Mouse (Mus musculus): Measurements from ENCODE around the gene Son. TPM values are rescaled to one million over a fixed set of nuclear protein-coding genes. Genes with fewer than 3 reads are reported as not detected.

The Son gene
- polyA plus RNA-seq, 1 experiment from 2014 or later: 164 TPM

GRCm38 (mm10) chr16:91645995-91646602, 1.2 kb upstream of the Son start:
- H3K4me1 ChIP-seq (ENCODE audit: control insufficient read depth, insufficient read depth, low read length): peaks cover 12% of the 10 kb centered on the region
- H3K27me3 ChIP-seq (ENCODE audit: control insufficient read depth, insufficient read depth, low read length): no peaks in the 10 kb centered on the region
- peak overlapping the region; percentile 85; the same call in 1 of the 2 replicates for H3K9ac ChIP-seq (replicated peaks; ENCODE audit: low read depth, low read length)
- under 1% methylated on average over 11 of the region's 11 CpGs for WGBS
- no peaks in the 10 kb centered on the region for H3K9me3 ChIP-seq (ENCODE audit: control insufficient read depth, low read length)
- peak overlapping the region; percentile 80 for H3K4me3 ChIP-seq (ENCODE audit: low read depth, low read length)
- H3K36me3 ChIP-seq (ENCODE audit: control insufficient read depth, insufficient read depth, low read length): peaks cover 7% of the 10 kb centered on the region; the same call in 1 of the 2 replicates
- no peak for ATAC-seq (ENCODE audit: low read depth)
- peak overlapping the region; percentile 97; the same call in 1 of the 2 replicates for H3K27ac ChIP-seq (ENCODE audit: low read depth, low read length)
- peak overlapping the region; percentile 87 for H3K4me2 ChIP-seq (ENCODE audit: low read depth, low read length)

DNA sequence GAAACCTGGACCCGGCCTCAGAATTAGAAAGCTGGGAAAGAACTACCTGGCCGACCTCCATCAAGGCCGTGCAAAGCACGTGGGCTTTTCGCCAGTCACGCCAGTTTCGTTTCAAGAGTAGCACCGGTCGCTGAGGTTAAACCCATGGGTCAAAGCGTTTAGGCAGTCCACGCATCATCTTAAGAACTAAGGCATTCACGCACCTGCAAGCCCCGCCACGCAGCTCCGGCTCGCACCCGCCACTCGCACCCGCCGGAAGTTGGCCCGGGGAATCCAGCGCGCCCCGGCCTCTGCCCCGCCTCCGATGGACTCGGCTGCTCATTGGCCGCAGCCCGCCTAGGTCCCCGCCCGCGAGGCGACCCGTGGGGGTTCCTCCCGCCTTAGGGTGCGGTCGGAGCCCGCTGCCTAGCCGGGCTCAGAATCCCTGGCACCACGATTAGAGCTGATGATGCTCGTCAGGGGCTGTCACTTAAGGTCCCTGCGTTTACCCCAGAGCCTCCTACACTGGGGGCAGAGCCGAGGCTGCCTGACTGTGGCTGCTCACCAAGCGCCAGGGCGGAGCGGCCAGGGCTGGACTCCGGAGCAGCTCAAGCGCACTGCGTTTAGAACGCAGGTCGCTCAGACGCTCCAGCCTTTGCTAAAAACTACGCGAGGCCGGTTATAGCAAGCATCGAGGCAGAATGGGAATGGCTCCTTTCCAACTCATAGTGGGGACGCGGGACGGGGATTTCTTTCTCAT, 456 bp upstream of the Son start, which contains the start of gene Gart:
Gart (minus strand) TSS at position 272 of the 739 bp plus-strand sequence.
- ATAC-seq (ENCODE audit: low read depth): peak; percentile 87
- no peaks in the 10 kb centered on the region for H3K9me3 ChIP-seq (ENCODE audit: control insufficient read depth, low read length)
- H3K4me1 ChIP-seq (ENCODE audit: control insufficient read depth, insufficient read depth, low read length): peaks cover 12% of the 10 kb centered on the region
- peaks cover 4% of the 10 kb centered on the region; the same call in 1 of the 2 replicates for H3K36me3 ChIP-seq (ENCODE audit: control insufficient read depth, insufficient read depth, low read length)
- peak within 1 kb of the TSS; percentile 87 for H3K4me2 ChIP-seq (ENCODE audit: low read depth, low read length)
- H3K9ac ChIP-seq (replicated peaks; ENCODE audit: low read depth, low read length): peak within 1 kb of the TSS; percentile 85
- H3K4me3 ChIP-seq (ENCODE audit: low read depth, low read length): peak within 1 kb of the TSS; percentile 80
- H3K27me3 ChIP-seq (ENCODE audit: control insufficient read depth, insufficient read depth, low read length): no peaks in the 10 kb centered on the region
- H3K27ac ChIP-seq (ENCODE audit: low read depth, low read length): peak within 1 kb of the TSS; percentile 97
- WGBS: under 1% methylated on average over 59 of the region's 59 CpGs

- peaks cover 12% of the 10 kb centered on the region for H3K4me1 ChIP-seq (ENCODE audit: control insufficient read depth, insufficient read depth, low read length)
- peak; percentile 58 for ATAC-seq (ENCODE audit: low read depth)
- H3K27me3 ChIP-seq (ENCODE audit: control insufficient read depth, insufficient read depth, low read length): no peaks in the 10 kb centered on the region
- peak overlapping the region; percentile 87 for H3K4me2 ChIP-seq (ENCODE audit: low read depth, low read length)
- under 1% methylated on average over 25 of the region's 25 CpGs for WGBS
- peaks cover 13% of the 10 kb centered on the region; the same call in 1 of the 2 replicates for H3K36me3 ChIP-seq (ENCODE audit: control insufficient read depth, insufficient read depth, low read length)
- H3K9me3 ChIP-seq (ENCODE audit: control insufficient read depth, low read length): no peaks in the 10 kb centered on the region
- peak overlapping the region; percentile 76 for H3K9ac ChIP-seq (replicated peaks; ENCODE audit: low read depth, low read length)
- peak overlapping the region; percentile 80 for H3K4me3 ChIP-seq (ENCODE audit: low read depth, low read length)
- peak overlapping the region; percentile 97 for H3K27ac ChIP-seq (ENCODE audit: low read depth, low read length)
Measured at GRCm38 (mm10) chr16:91648220-91648550, 879 bp downstream of the Son start.

DNA sequence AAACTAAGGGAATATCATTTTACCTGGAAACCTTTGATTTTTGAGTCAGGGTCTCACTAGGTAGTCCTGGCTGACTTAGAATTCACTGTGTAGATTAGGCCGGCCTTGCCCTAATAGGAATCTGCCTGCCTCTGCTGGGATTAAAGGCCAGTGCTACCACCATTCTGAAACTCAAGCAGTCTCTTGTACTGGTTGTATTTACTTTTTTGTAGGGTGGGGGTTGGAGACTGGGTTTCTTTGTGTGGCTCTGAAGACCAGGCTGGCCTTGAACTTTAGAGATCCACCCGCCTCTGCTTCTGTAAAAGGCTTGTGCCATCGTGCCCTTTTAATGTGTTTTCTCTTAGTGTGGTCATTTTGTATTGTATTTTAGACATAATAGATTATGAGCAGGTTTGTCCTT, 1.9 kb downstream of the Son start:
- Histone ChIP-seq H3K27ac (ENCODE audit: low read depth, low read length) (no peak overlapping the region), H3K9me3 (ENCODE audit: control insufficient read depth, low read length) (no peaks in the 10 kb centered on the region), H3K27me3 (ENCODE audit: control insufficient read depth, insufficient read depth, low read length) (no peaks in the 10 kb centered on the region), H3K9ac (replicated peaks; ENCODE audit: low read depth, low read length) (no peak overlapping the region), H3K4me1 (ENCODE audit: control insufficient read depth, insufficient read depth, low read length) (peaks cover 12% of the 10 kb centered on the region), H3K36me3 (ENCODE audit: control insufficient read depth, insufficient read depth, low read length) (peaks cover 13% of the 10 kb centered on the region; the same call in 1 of the 2 replicates), H3K4me3 (ENCODE audit: low read depth, low read length) (peak overlapping the region; percentile 80), H3K4me2 (ENCODE audit: low read depth, low read length) (peak overlapping the region; percentile 87)
- no peak for ATAC-seq (ENCODE audit: low read depth)
- 69% methylated on average over 3 of the region's 3 CpGs for WGBS

- Histone ChIP-seq H3K27me3 (ENCODE audit: control insufficient read depth, insufficient read depth, low read length) (no peaks in the 10 kb centered on the region), H3K36me3 (ENCODE audit: control insufficient read depth, insufficient read depth, low read length) (peaks cover 14% of the 10 kb centered on the region; the same call in 1 of the 2 replicates), H3K9me3 (ENCODE audit: control insufficient read depth, low read length) (no peaks in the 10 kb centered on the region), H3K4me2 (ENCODE audit: low read depth, low read length) (peak overlapping the region; percentile 20; the same call in 1 of the 2 replicates), H3K4me1 (ENCODE audit: control insufficient read depth, insufficient read depth, low read length) (peaks cover 12% of the 10 kb centered on the region), H3K4me3 (ENCODE audit: low read depth, low read length) (no peak overlapping the region), H3K9ac (replicated peaks; ENCODE audit: low read depth, low read length) (no peak overlapping the region), H3K27ac (ENCODE audit: low read depth, low read length) (no peak overlapping the region)
- ATAC-seq (ENCODE audit: low read depth): no peak
Measured at GRCm38 (mm10) chr16:91649781-91650180, 2.5 kb downstream of the Son start.

DNA sequence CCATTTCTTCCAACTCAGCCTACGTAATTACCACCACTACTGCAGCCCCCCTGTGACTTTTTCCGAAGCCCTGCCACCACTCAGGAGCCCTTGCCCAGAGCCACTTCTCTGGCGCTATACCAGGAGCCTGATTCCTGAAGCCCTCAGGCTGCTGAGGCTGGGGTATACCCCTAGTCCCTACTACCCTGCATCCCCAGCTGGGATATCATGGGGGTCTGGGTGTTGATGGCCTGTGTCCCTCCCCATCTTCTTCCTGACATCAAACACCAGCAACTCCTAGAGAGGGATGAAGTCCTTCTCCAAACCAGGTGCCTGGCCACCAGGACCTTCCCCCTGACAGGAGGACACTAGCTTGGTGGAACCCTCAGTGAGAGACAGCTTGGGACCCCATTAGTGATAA, 4.9 kb downstream of the Son start:
- H3K9ac ChIP-seq (replicated peaks; ENCODE audit: low read depth, low read length): no peak overlapping the region
- no peak overlapping the region for H3K4me3 ChIP-seq (ENCODE audit: low read depth, low read length)
- no peak overlapping the region for H3K27ac ChIP-seq (ENCODE audit: low read depth, low read length)
- H3K27me3 ChIP-seq (ENCODE audit: control insufficient read depth, insufficient read depth, low read length): no peaks in the 10 kb centered on the region
- ATAC-seq (ENCODE audit: low read depth): no peak
- H3K36me3 ChIP-seq (ENCODE audit: control insufficient read depth, insufficient read depth, low read length): peaks cover 37% of the 10 kb centered on the region
- 94% methylated on average over 3 of the region's 3 CpGs for WGBS
- H3K9me3 ChIP-seq (ENCODE audit: control insufficient read depth, low read length): no peaks in the 10 kb centered on the region
- H3K4me2 ChIP-seq (ENCODE audit: low read depth, low read length): no peak overlapping the region
- peaks cover 7% of the 10 kb centered on the region; the same call in 1 of the 2 replicates for H3K4me1 ChIP-seq (ENCODE audit: control insufficient read depth, insufficient read depth, low read length)

- H3K27me3 ChIP-seq (ENCODE audit: control insufficient read depth, insufficient read depth, low read length): no peaks in the 10 kb centered on the region
- no peaks in the 10 kb centered on the region for H3K9me3 ChIP-seq (ENCODE audit: control insufficient read depth, low read length)
- no peak overlapping the region for H3K4me3 ChIP-seq (ENCODE audit: low read depth, low read length)
- no peaks in the 10 kb centered on the region for H3K4me1 ChIP-seq (ENCODE audit: control insufficient read depth, insufficient read depth, low read length)
- WGBS: 97% methylated on average over 9 of the region's 9 CpGs
- H3K4me2 ChIP-seq (ENCODE audit: low read depth, low read length): no peak overlapping the region
- H3K36me3 ChIP-seq (ENCODE audit: control insufficient read depth, insufficient read depth, low read length): peaks cover 67% of the 10 kb centered on the region
- no peak for ATAC-seq (ENCODE audit: low read depth)
- H3K27ac ChIP-seq (ENCODE audit: low read depth, low read length): no peak overlapping the region
- no peak overlapping the region for H3K9ac ChIP-seq (replicated peaks; ENCODE audit: low read depth, low read length)
Measured at GRCm38 (mm10) chr16:91655285-91655684, 8.0 kb downstream of the Son start.

DNA sequence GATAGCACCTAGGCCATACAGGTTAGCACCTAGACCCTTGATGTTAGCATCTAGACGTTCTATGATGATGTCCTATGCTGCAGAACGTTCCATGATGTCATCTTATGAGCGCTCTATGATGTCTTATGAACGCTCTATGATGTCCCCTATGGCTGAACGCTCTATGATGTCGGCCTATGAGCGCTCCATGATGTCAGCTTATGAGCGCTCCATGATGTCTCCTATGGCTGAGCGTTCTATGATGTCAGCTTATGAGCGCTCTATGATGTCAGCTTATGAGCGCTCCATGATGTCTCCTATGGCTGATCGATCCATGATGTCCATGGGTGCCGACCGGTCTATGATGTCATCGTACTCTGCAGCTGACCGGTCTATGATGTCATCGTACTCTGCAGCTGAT, 10.0 kb downstream of the Son start:
- H3K27me3 ChIP-seq (ENCODE audit: control insufficient read depth, insufficient read depth, low read length): no peaks in the 10 kb centered on the region
- H3K36me3 ChIP-seq (ENCODE audit: control insufficient read depth, insufficient read depth, low read length): peaks cover 73% of the 10 kb centered on the region
- 0 out of 2 replicates have a peak, but pooled peaks cover 3% of the 10 kb centered on the region for H3K4me1 ChIP-seq (ENCODE audit: control insufficient read depth, insufficient read depth, low read length)
- WGBS: 98% methylated on average over 17 of the region's 17 CpGs
- no peak overlapping the region for H3K9ac ChIP-seq (replicated peaks; ENCODE audit: low read depth, low read length)
- no peak overlapping the region for H3K4me2 ChIP-seq (ENCODE audit: low read depth, low read length)
- peak; percentile 49 for ATAC-seq (ENCODE audit: low read depth)
- H3K27ac ChIP-seq (ENCODE audit: low read depth, low read length): no peak overlapping the region
- no peak overlapping the region for H3K4me3 ChIP-seq (ENCODE audit: low read depth, low read length)
- no peaks in the 10 kb centered on the region for H3K9me3 ChIP-seq (ENCODE audit: control insufficient read depth, low read length)

- Histone ChIP-seq H3K9me3 (ENCODE audit: control insufficient read depth, low read length) (no peaks in the 10 kb centered on the region), H3K4me3 (ENCODE audit: low read depth, low read length) (no peak overlapping the region), H3K27me3 (ENCODE audit: control insufficient read depth, insufficient read depth, low read length) (no peaks in the 10 kb centered on the region), H3K27ac (ENCODE audit: low read depth, low read length) (no peak overlapping the region), H3K9ac (replicated peaks; ENCODE audit: low read depth, low read length) (no peak overlapping the region), H3K4me2 (ENCODE audit: low read depth, low read length) (no peak overlapping the region), H3K36me3 (ENCODE audit: control insufficient read depth, insufficient read depth, low read length) (peaks cover 79% of the 10 kb centered on the region), H3K4me1 (ENCODE audit: control insufficient read depth, insufficient read depth, low read length) (0 out of 2 replicates have a peak, but pooled peaks cover 3% of the 10 kb centered on the region)
- no peak for ATAC-seq (ENCODE audit: low read depth)
- 96% methylated on average over 5 of the region's 5 CpGs for WGBS
Measured at GRCm38 (mm10) chr16:91658471-91658870, 11.2 kb downstream of the Son start.
